Mouse (Mus musculus): ENCODE results near the gene Cpvl. TPM values are rescaled to one million over a fixed set of nuclear protein-coding genes. Genes with fewer than 3 reads are reported as not detected.

Gene Cpvl
- total RNA-seq (2014; fragmentation: Nextera tagmentation) (not detected in 2 replicates), total RNA-seq (2017) (not detected in 2 replicates)

DNA sequence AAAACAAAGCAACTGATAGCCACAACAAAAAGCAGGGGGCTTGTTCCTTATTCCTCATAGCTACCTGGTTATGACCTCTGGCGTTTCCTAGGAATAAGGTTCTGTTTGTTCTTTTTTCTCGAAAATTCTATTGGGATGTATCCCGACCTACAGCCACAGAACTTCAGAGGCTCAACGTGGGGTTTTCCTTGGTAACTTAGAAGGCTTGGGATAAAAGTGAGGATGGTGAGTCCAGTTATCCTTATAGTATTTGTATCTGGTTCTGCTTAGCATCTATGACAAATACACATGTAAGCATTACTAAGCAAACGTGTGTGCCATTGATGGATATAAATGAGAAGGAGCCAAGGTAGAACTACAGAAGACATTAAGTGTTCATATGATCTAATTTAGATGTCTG lies at the start of gene Cpvl:
TSS of gene Cpvl (minus strand) at position 101 of the 400 bp plus-strand sequence.
- no peak for ATAC-seq (replicated peaks; ENCODE audit: poor library complexity, severe bottlenecking)

- ATAC-seq (replicated peaks; ENCODE audit: poor library complexity, severe bottlenecking): no peak
Observed at GRCm38 (mm10) chr6:54023846-54024245, 45.4 kb upstream of the Cpvl start.

DNA sequence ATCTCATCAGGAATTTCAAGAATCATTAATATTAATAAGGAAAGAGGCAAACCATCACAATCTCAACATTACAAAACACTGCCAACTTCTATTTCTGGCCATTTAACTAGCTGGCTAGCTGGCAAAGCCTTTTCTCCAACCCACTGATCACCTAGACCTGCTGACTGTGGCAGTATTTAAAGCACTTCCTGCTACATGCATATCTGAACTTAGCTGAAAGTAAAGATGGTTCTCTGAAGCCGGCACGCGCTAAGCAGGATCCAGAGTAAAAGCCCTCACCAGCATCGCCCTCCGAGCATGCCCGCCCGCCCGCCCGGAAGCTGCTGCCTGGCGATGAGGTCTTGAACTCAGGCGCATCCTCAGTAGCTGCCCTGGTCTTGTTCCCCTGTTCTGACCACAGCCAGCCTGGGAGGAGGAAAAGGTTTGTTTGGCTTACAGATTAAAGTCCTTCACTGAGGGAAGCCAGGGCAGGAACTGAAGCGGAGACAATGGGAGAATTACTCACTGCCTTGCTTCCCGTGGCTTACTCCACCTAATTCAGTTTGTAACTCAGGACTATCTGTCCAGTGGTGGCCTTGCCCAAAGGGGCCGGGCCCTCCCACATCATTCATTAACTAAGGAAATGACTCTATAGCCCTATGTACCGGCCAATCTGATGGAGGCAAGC lies 42.8 kb upstream of the Cpvl start:
- peak; percentile 55 for ATAC-seq (replicated peaks; ENCODE audit: poor library complexity, severe bottlenecking)

- no peak for ATAC-seq (replicated peaks; ENCODE audit: poor library complexity, severe bottlenecking)
Observed at GRCm38 (mm10) chr6:54018861-54019260, 40.4 kb upstream of the Cpvl start.

DNA sequence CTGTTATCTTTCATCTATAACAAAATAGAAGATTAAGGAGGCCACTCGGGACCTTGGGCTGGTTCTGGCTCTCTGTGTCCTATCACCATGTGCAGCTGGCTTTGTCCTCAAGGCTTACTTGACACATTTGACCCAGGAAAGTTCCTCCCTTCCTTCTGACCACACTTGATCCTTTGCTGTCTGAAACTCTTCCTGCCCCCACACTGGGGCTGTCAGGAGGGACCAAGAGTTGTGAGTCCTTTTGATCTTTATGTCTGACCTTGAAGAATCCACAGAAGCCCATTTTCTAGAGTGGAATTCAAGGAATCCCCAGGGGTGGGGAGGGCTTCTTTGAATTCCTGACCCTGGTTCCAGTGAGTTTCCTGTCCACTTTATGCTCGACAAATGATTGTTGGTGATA lies 39.6 kb upstream of the Cpvl start:
- ATAC-seq (replicated peaks; ENCODE audit: poor library complexity, severe bottlenecking): no peak

DNA sequence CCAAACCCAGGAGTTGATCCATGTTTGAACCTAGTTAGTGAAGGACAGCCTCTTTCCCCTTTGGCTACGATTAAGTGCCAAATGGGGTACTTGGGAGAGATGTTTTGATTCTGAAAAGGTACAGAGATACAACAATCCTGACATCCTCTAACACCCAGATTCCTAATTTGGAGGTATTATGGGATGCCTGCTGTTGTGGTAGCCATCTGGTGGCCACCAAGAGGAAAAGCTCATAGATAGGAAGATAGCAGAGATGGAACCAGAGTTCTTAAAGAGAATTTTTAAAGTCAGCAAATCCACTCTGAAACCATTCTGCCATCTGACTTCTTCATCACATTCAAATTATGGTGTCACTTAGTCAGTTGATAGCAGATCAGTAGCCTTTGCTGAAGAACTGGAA lies 33.7 kb upstream of the Cpvl start:
- ATAC-seq (replicated peaks; ENCODE audit: poor library complexity, severe bottlenecking): no peak

DNA sequence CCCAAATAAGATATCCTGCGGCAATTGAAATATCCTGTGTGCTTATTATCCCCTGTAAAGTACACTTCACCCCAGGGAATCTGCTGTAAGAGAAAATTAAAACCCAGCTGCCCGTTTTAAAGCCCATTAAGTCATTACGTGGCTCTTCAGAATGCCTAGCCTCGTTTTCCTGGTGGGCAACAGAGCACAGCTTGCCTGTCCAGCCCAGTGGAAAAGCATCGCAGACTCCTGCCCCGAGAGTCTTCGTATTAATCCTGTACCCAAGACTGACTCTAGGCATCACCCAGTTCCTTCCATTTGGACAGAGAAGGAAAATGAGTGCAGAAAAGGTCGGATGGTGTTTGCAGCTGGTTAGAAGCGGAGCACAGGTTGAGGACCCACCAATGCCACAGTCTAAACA lies 31.9 kb upstream of the Cpvl start:
- no peak for ATAC-seq (replicated peaks; ENCODE audit: poor library complexity, severe bottlenecking)

DNA sequence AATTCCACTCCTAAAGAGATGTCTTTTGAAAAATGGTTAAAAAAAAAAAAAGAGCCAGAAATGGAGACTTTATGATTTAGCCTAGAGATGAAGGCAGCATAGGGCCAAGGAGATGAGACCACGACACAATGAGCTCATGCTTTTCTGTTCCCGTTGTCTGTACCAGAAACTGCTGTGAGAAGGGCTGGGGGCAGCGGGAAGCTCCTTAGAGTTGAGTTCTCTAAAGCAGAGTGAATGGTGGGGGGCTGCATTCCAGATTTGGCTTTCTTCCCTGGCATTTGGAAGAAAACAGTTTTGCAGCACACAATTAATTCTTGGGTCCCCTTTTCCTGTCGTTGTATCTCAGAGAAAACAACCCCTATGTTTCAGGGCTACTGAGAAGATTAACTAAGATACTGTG lies 30.8 kb upstream of the Cpvl start:
- ATAC-seq (replicated peaks; ENCODE audit: poor library complexity, severe bottlenecking): no peak

DNA sequence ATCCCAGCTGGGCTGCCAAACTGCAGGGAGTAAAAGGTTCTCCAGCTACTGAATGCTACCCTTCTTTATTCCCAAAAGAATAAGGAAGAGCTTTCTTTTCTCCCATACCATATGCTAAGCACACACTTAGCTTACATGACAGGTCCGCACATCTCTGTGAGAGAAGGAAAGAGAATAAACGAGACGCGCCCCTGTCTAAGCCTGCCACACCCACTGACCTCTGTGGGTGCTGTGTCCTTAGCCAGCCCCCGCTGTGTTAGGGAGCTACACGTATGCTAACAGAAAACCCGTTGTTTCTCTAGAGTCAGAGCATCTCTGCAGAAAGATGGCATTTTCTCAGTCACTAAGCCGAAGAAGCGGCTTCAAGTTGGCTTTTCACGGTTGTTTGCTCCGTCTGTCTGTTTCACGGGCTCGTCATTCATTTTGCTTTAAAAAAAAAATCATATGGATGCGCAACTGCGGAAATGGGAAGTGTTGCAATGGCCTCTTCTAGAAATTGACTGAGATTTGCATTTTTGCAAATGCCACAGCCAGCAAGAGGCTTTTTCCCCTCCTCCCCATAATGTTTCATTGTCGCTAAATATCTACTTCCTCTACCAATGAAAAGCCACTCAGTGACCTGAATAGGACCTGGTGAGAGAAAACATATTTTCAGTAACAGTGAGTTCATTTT lies 30.1 kb upstream of the Cpvl start:
- ATAC-seq (replicated peaks; ENCODE audit: poor library complexity, severe bottlenecking): peak; percentile 85

DNA sequence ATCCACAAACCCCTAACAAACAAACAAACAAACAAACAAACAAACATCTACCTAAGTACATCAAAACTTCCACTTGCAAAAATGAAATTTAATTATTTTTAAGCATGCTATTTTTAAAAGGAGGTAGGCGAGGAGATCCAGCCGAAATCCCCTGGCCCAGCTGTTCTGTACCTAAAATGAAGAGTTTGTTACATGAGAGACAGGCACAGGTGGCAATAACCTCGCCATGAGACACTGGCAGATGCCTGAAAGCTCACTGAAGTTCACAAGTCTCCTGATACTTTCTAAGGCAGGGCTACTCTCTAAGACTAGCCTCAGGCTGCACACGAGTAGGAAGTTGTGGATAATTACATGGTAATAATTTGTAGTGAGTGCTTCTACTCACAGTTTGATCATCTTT lies 26.8 kb upstream of the Cpvl start:
- no peak for ATAC-seq (replicated peaks; ENCODE audit: poor library complexity, severe bottlenecking)

DNA sequence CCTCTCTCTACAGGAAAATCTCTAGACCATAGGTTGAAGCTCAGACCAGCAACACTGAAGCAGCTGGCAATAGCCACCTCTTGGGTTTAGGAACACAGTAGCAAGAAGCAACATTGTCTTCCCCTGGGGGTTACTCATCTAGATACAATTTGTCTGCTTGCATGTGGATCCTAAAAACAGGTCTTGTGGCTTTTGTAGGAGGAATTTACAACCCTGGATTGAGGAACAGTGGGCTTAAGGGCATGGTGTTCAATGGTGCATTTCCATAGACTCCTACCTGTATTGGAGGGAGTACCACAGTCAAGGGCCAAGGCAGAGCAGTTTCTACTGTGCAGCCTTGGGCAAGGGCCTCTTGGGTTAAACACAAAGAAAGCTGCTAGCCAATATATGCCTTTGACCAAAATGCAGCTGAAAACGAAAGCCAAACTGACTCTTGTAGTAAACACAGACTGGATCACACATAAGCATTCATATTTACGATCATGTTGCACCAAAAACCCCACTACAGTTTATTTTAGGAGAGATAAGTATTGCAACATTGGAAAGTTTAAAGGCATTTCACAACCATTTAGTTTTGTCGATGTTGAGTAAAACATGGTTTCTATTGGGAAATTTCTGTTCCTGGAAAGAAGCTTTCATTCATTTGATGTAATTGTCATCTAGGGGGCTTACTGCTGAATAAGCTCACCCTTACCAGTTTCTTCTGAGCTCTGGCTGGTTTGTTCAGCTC lies 17.9 kb upstream of the Cpvl start:
- ATAC-seq (replicated peaks; ENCODE audit: poor library complexity, severe bottlenecking): peak; percentile 62

- peak; percentile 81 for ATAC-seq (replicated peaks; ENCODE audit: poor library complexity, severe bottlenecking)
Observed at GRCm38 (mm10) chr6:53995519-53995918, 17.0 kb upstream of the Cpvl start.

DNA sequence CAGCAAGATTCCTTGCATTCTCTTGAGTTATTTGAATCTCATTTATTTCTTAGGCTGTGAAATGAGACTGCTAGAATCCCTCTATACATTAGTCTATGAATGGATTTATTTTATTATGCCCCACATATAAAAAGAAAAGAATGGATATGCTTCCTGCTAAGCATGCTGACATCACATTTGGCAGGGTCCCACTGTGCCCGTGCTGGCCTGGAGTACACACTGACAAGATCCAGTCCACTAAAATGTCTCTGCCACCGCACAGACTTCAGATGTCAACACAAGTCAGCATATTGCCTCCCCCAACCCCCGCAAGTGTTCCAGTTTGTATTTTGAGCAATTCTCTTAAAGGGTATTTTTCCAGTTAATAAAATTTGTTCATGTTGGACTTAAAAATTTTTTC lies 13.9 kb upstream of the Cpvl start:
- no peak for ATAC-seq (replicated peaks; ENCODE audit: poor library complexity, severe bottlenecking)

DNA sequence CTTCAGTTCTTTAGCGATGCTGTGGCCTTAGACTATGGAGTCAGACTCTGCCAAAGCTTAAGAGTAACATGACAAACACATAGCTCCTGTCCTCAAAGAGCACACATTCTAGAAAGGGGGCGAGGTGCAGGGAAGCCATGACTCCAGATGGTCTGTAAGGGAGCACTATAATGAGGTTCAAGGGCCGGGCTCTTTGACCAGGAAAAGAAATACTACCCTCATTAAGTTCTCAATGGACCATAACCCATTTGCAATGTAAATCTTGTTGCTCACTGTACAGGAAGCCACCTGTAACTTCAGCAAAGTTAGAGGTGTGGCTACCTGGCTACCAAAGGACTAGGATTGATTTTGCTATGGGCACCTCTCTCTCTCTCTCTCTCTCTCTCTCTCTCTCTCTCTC lies 8.8 kb upstream of the Cpvl start:
- ATAC-seq (replicated peaks; ENCODE audit: poor library complexity, severe bottlenecking): no peak

DNA sequence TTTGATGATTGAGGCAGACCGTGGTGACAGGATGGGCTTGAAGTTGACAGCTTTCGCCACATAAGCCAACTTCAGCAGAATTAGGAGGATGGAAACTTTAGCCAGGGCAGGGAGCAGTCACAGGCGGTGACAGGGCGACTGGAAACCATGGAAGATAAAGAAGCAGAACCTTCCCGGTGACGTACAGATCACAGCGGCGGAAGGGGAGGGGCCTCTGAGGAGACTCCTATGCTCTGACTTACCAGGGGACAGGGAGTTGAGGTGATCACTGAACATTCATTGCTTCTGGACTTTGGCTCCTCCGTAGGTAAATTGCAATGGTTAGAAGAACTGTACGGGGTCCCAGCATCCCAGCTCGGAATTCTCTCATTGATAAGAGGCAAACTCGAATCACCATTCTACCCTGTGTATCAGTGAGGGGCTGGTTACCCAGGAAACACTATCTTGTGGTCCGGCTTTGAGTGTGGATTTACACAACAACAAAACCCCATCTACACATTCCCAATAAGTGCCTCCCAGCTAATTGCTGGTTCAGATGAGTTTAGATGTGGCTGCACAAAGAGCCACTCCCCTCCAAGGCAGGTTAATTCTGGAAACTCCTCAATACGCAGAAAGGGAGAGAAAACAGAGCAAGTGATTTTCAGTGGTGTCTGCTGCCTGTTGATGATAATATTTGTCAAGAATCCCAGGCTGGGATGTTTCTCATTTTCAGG lies 8.0 kb upstream of the Cpvl start:
- peak; percentile 76; the same call in 1 of the 2 replicates for ATAC-seq (replicated peaks; ENCODE audit: poor library complexity, severe bottlenecking)

DNA sequence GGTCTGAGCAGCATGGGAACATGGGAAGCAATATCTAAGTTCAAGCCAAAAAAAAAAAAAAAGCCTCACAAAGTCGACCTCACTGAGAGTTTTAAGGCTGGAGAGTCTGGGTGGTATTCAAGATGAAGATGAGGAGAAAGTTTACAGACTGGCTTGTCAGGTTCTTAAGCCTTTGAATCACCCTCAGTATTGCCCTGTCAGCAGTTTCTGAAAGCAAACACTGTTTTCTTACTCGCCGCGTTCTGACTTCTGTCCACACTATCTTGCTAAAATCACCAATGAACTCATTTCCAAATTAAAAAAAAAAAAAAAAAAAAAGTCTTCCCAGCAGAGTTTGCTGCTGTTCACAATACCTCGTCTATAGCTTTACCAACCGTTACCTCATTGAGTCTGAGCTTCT lies 5.3 kb upstream of the Cpvl start:
- ATAC-seq (replicated peaks; ENCODE audit: poor library complexity, severe bottlenecking): no peak

- ATAC-seq (replicated peaks; ENCODE audit: poor library complexity, severe bottlenecking): peak; percentile 61; the same call in 1 of the 2 replicates
Observed at GRCm38 (mm10) chr6:53982612-53983011, 4.1 kb upstream of the Cpvl start.

- no peak for ATAC-seq (replicated peaks; ENCODE audit: poor library complexity, severe bottlenecking)
Observed at GRCm38 (mm10) chr6:53982047-53982600, 3.7 kb upstream of the Cpvl start.

GRCm38 (mm10) chr6:53980817-53981480 lies 2.5 kb upstream of the Cpvl start:
- ATAC-seq (replicated peaks; ENCODE audit: poor library complexity, severe bottlenecking): no peak

GRCm38 (mm10) chr6:53974040-53974439 lies 4.4 kb downstream of the Cpvl start:
- ATAC-seq (replicated peaks; ENCODE audit: poor library complexity, severe bottlenecking): no peak

Measured in granulocyte monocyte progenitor cell, adult 5-6 weeks (primary cell).